Comparison of ENCODE assay signal across 26 mouse cellular contexts in genomic region chr3:104965991-104966554, GRCm38 (mm10). TPM values are rescaled to one million over a fixed set of nuclear protein-coding genes. Genes with fewer than 3 reads are reported as not detected.
DNase-seq lines count a peak whose midpoint lies in the region; ATAC-seq lines count a peak whose summit lies in the region.
"Had no signal": no experiment of that assay in that cellular context is flagged by ENCODE, and none has a peak within 500 bp of the region (broad histone marks: within the 10 kb centered on the region; RNA-seq: fewer than 3 reads in every experiment).

No protein-coding gene starts in this region.

- no peak overlapping the region for H3K4me2 ChIP-seq in midbrain, embryonic 11.5 days
- H3K4me2 ChIP-seq in midbrain, embryonic 15.5 days: no peak overlapping the region
- no peak overlapping the region for H3K4me2 ChIP-seq in limb, embryonic 15.5 days
- H3K4me2 ChIP-seq: embryonic facial prominence, embryonic 12.5 days; forebrain, embryonic 12.5 days; forebrain, embryonic 15.5 days; heart, embryonic 12.5 days; heart, embryonic 15.5 days; hindbrain, embryonic 15.5 days had no signal

- H3K4me3 ChIP-seq in midbrain, embryonic 11.5 days (ENCODE audit: low read depth, low read length): no peak overlapping the region
- H3K4me3 ChIP-seq in midbrain, embryonic 15.5 days: no peak overlapping the region
- H3K4me3 ChIP-seq in limb, embryonic 15.5 days: no peak overlapping the region
- H3K4me3 ChIP-seq: embryonic facial prominence, embryonic 12.5 days; erythroblast, embryonic 14.5 days; forebrain, embryonic 12.5 days; forebrain, embryonic 15.5 days; heart, embryonic 12.5 days; heart, embryonic 15.5 days; hindbrain, embryonic 15.5 days had no signal

- H3K9ac ChIP-seq in midbrain, embryonic 11.5 days (ENCODE audit: low read length): no peak overlapping the region
- no peak overlapping the region for H3K9ac ChIP-seq in midbrain, embryonic 15.5 days
- H3K9ac ChIP-seq in limb, embryonic 15.5 days: no peak overlapping the region
- H3K9ac ChIP-seq: embryonic facial prominence, embryonic 12.5 days; forebrain, embryonic 12.5 days; forebrain, embryonic 15.5 days; heart, embryonic 12.5 days; heart, embryonic 15.5 days; hindbrain, embryonic 15.5 days had no signal

- H3K36me3 ChIP-seq in midbrain, embryonic 11.5 days (ENCODE audit: control insufficient read depth, insufficient read depth, low read length): no peaks in the 10 kb centered on the region
- H3K36me3 ChIP-seq in midbrain, embryonic 15.5 days (replicated peaks): no peaks in the 10 kb centered on the region
- no peaks in the 10 kb centered on the region for H3K36me3 ChIP-seq in limb, embryonic 15.5 days
- H3K36me3 ChIP-seq: embryonic facial prominence, embryonic 12.5 days; forebrain, embryonic 12.5 days; forebrain, embryonic 15.5 days; G1E; heart, embryonic 12.5 days; heart, embryonic 15.5 days; hindbrain, embryonic 15.5 days had no signal

- no peak for ATAC-seq in midbrain, embryonic 11.5 days (ENCODE audit: low FRiP score)
- ATAC-seq in midbrain, embryonic 15.5 days (replicated peaks): no peak
- ATAC-seq in limb, embryonic 15.5 days (ENCODE audit: insufficient number of reproducible peaks, low FRiP score, low TSS enrichment, low read depth): no peak
- ATAC-seq: forebrain, embryonic 15.5 days; Patski had no signal

- peaks cover 39% of the 10 kb centered on the region for H3K27me3 ChIP-seq in midbrain, embryonic 11.5 days (ENCODE audit: control insufficient read depth, insufficient read depth, low read length)
- peaks cover 38% of the 10 kb centered on the region for H3K27me3 ChIP-seq in midbrain, embryonic 15.5 days (replicated peaks)
- peaks cover 25% of the 10 kb centered on the region for H3K27me3 ChIP-seq in limb, embryonic 15.5 days
- H3K27me3 ChIP-seq: Patski had no signal

- WGBS in midbrain, embryonic 11.5 days: 83% methylated on average over 7 of the region's 7 CpGs
- 79% methylated on average over 7 of the region's 7 CpGs for WGBS in midbrain, embryonic 15.5 days
- 71% methylated on average over 7 of the region's 7 CpGs for WGBS in limb, embryonic 15.5 days

- no peaks in the 10 kb centered on the region for H3K9me3 ChIP-seq in midbrain, embryonic 11.5 days (ENCODE audit: control insufficient read depth, low read length)
- H3K9me3 ChIP-seq in midbrain, embryonic 15.5 days: no peaks in the 10 kb centered on the region
- H3K9me3 ChIP-seq in limb, embryonic 15.5 days: no peaks in the 10 kb centered on the region
- H3K9me3 ChIP-seq: embryonic facial prominence, embryonic 12.5 days; forebrain, embryonic 12.5 days; forebrain, embryonic 15.5 days; heart, embryonic 15.5 days; hindbrain, embryonic 15.5 days had no signal

- intact Hi-C loops in heart, postnatal 14 days (cut with DNase I): loop anchor here (2.0 to 5.0 kb wide), 4 partner anchors 64 to 251 kb away; partner anchors contain the start of gene Rhoc

- H3K4me1 ChIP-seq in midbrain, embryonic 11.5 days (ENCODE audit: control insufficient read depth, insufficient read depth, low read length): peaks cover 24% of the 10 kb centered on the region
- H3K4me1 ChIP-seq in midbrain, embryonic 15.5 days: peaks cover 33% of the 10 kb centered on the region
- peaks cover 52% of the 10 kb centered on the region for H3K4me1 ChIP-seq in limb, embryonic 15.5 days

- no peak overlapping the region for H3K27ac ChIP-seq in midbrain, embryonic 11.5 days (ENCODE audit: low read depth, low read length)
- H3K27ac ChIP-seq in midbrain, embryonic 15.5 days: no peak overlapping the region
- H3K27ac ChIP-seq in limb, embryonic 15.5 days: peak overlapping the region; percentile 33; the same call in 1 of the 2 replicates
- H3K27ac ChIP-seq: forebrain, embryonic 12.5 days; forebrain, embryonic 15.5 days; heart, embryonic 15.5 days; hindbrain, embryonic 15.5 days had no signal

- peak; percentile 58 for DNase-seq in heart, adult 11 months
- DNase-seq in heart, postnatal 14 days: no peak
- DNase-seq in midbrain, embryonic 11.5 days (ENCODE audit: low spot score, missing footprints): peak; percentile 82
- DNase-seq in kidney, postnatal 36 days: no peak
- DNase-seq in layer of hippocampus, postnatal 25 days (ENCODE audit: extremely low spot score in 1 of 2, low spot score in 1 of 2): no peak
- DNase-seq: adrenal gland, postnatal 10 days; adrenal gland, postnatal 36 days; B cell, adult 2 months; cerebellum, adult 18-20 months; cerebellum, adult 9-10 months; cerebellum, postnatal 14 days; gastrocnemius, postnatal 25 days; heart, postnatal 10 days; heart, postnatal 4 days had no signal

RNA-seq across cellular contexts. Expression of gene Wnt2b, which starts 4.4 kb away (rescaled TPM):
- total RNA-seq in heart, postnatal 14 days (2021): 1 to 10 TPM; 2.4 to 2.8 TPM
- polyA plus RNA-seq in midbrain, embryonic 11.5 days (2014; fragmentation: Nextera tagmentation; extraction: Ambion mirVana): 1.2 TPM in 2 replicates
- polyA plus RNA-seq in midbrain, embryonic 15.5 days (2015; fragmentation: Nextera tagmentation; extraction: Ambion mirVana): 0.86 and 1.2 TPM in 2 replicates
- 1.2 and 1.7 TPM in 2 replicates for polyA plus RNA-seq in limb, embryonic 15.5 days (2015; fragmentation: Nextera tagmentation; extraction: Ambion mirVana)
- total RNA-seq in layer of hippocampus, postnatal 25 days (2021): under 1 TPM; 0.23 to 0.66 TPM
- total RNA-seq: CH12.LX had no signal
- polyA plus RNA-seq: erythroblast, embryonic 14.5 days; G1E had no signal

Comparison
In these comparisons a context has a peak if more than half of its experiments do, and no peak if none do; other contexts are left out.
1. DNase-seq: peak in heart, adult 11 months (single experiment) and midbrain, embryonic 11.5 days (single experiment); none in heart, postnatal 14 days (0 of 2), kidney, postnatal 36 days (0 of 2) and layer of hippocampus, postnatal 25 days (0 of 2).